Mouse (Mus musculus) layer of hippocampus, adult 2 months (tissue): ENCODE measurements around the gene Kcnk12. TPM values are rescaled to one million over a fixed set of nuclear protein-coding genes. Genes with fewer than 3 reads are reported as not detected.

Source experiments
- DNase-seq, 2 experiments: peaks; one replicate each; pipeline ENCODE4 v3.0.0; 2022; ENCODE audit warnings: low spot score in 2 of 2
- H3K27ac ChIP-seq: fragments of 200-600 bp; 2 replicates; pipeline ENCODE4 v1.8.1; 2022
- H3K4me3 ChIP-seq: fragments of 200-600 bp; 2 replicates; pipeline ENCODE4 v1.8.1; 2022; ENCODE audit warnings: mild to moderate bottlenecking
- CTCF ChIP-seq: fragments of 200-600 bp; conservative IDR thresholded peaks from 2 replicates; pipeline ENCODE4 v1.8.1; 2022; ENCODE audit warnings: antibody characterized with exemption, mild to moderate bottlenecking, moderate library complexity
- total RNA-seq, 2 experiments: library from RNA; stranded (reverse); gene quantifications; 2 replicates each; pipeline ENCODE4 v1.2.3; 2021

Kcnk12 gene
- total RNA-seq, 2 experiments from 2014 or later, result 22.8 to 23.2 TPM

DNA sequence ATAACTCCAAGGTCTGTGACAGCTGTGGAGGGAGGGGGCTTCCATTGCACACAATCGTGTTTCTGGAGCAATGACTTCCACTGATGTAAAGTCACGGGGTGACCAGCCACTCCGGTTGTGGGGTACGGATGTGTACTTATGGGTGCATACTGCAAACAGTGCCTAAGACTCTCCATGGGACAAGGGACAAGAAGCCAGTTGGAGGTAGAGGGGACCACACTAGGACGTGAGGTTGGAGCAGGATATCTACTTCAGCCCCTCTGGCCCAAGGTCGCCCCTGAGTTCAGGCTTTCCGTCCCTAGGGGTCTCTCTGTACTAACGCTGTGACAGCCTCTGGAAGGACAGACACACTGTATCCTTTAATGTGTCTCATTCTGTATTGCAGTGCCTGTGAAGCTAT, 63.3 kb downstream of the Kcnk12 start:
- H3K27ac ChIP-seq, result no peak overlapping the region
- no peak overlapping the region for H3K4me3 ChIP-seq
- no peak for TF ChIP-seq CTCF
- no peak for DNase-seq

DNA sequence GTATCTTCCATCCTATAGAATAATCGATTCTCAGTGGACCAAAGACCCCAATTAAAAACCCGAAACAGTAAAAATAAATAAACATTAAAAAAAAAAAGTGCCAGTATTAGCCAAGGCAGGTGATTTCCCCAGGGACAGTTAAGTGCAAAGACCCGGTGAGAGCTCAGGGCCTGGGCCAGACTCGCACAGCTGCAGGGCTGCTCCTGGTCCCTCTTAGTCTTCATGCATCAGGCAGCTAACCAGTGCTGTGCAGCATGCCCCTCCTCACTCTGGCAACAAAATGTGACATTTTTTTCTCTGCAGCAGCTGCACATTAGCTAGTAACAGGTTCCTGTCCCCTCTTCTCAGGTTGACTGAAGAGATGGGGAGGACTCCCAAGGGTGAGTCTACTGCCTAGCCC, 65.8 kb downstream of the Kcnk12 start:
- no peak for DNase-seq
- Histone ChIP-seq H3K27ac (no peak overlapping the region), H3K4me3 (no peak overlapping the region)
- TF ChIP-seq CTCF, result no peak

DNA sequence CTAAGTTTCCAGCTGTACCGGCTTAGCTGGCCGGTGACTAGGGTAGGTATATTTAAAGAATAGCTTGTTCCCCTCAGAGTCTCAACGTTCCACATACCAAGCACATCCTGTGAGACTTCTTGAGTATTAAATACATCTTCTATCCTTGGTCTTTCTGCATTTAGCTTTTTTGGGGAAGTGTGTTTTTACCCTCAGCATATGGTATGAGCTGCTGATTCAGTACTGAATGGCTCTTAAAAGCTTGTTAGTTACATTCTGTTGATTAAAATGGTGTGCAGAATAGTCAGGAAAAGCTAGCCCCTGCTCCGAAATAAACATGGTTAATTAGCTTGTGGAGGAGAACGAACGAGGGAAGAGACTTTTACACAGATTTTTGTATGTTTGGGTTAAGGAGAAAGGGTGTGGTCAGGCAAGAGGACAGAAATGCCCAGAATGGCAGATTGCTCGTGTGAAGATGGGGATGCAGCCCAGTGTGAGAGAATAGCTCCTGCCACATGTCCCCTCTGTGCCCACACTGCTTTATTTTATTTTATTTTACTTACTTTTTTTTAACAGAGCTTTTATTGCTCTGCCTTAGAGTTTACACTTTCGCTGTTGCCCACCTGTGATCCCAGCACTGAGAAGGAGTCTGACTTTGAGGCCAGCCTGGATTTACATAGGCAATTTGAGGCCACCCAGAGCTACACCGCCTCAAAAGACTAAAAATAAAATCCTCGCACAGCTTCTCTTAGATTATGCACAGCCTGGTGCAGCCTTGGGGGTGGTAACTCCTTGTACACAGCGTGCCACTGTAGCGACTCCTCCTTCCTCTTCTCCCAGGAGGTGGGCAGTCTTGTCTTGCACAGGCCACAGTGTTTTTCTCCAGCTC, 71.1 kb downstream of the Kcnk12 start:
- TF ChIP-seq CTCF, result no peak
- Histone ChIP-seq H3K27ac (peak overlapping the region; percentile 64), H3K4me3 (no peak overlapping the region)
- DNase-seq, result no peak

DNA sequence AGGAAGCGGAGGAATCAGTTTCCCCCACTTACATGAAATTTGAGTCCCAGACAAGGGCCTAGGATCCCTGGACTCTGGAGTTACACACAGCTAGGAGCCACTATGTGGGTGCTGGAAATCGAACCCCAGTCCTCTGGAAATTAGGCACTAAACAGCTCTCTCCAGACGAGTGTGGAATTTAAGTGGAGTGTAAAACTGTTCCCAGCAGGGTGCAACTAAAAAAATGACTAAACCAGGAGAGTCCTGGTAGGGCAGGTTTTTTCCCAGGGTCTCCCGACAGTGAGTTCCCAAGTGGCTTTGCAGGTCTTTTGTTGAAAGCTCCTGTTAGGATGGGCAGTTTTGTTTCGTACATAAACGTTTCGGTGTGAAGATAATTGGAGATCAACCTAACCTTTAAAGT, 73.1 kb downstream of the Kcnk12 start:
- Histone ChIP-seq H3K4me3 (no peak overlapping the region), H3K27ac (no peak overlapping the region)
- TF ChIP-seq CTCF, result no peak
- DNase-seq, result no peak

DNA sequence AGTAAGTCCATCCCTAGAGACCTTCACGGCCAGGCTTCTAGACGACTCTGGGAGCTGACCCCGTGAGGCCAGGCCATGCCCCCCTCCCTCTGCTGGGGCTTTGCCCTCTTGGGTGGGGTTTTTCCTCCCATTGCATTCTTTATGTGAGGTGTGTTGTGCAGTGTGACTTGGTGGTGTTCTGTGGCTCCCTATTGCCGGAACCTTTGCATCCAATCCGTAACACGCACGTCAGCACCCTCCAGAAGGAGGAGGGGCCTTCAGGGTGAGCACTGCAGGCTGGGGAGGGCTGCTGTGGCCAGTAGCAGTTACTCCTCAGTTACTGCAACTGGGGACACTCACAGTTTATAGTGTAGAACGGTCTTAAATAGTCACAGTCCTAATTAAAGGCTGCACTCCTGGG, 97.7 kb downstream of the Kcnk12 start:
- Histone ChIP-seq H3K27ac (no peak overlapping the region), H3K4me3 (no peak overlapping the region)
- DNase-seq, result no peak
- TF ChIP-seq CTCF, result no peak

DNA sequence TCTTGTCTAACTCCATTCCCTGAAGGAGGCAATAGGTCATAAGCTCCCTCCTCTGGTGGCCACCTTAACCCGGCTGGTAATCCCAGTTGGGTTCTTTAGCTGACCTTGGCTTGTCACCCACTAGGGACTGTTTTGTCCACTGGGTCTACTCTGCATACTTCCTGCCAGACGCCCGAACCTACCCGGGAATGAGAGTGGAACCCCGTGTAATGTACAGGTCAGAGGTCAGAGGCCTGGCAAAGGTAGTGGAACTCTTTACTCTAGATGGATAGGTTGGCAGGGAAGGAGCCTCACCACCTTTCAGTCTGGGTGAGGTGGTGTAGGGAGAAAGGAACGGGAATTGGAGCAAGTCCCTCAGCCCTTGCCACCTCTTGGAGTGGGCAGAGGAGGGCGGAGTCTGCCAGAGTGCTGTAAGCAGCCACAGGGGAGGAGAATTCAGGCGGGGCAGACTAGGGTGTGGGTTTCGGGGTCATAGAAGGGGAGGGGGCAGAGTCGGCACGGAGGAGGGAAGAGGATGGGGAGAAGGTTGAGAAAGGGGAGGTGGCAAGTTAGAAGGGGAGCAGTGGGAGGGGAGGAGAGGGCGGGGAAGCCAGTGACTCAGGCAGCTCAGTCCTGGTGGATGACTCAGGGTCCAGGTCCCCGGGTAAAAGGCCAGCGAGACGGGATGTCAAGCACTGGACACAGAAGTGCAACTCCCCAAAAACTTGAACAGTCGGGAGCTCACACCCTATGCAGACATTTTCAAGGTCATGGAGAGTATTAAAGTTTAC, 98.6 kb downstream of the Kcnk12 start:
- DNase-seq, result no peak
- no peak overlapping the region for H3K27ac ChIP-seq
- TF ChIP-seq CTCF, result no peak

DNA sequence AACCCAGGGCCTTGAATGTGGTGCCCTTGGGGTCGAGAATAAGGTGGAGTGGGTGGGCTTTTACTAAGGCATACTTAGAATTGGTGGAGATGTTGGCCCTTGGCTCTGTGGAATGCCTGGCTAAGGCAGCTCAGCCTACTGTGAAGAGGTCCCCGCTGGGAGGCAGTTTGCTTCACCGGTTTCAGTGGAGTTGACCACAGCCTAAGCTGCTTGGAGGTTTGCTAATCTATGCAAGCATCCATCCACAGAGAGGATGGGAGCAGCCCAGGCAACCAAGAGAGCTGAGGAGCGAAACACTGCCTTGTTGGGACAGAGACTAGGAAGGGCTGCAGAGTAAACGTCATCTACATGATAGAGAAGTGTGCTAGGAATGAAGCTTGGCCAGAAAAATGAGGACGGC, 101.0 kb downstream of the Kcnk12 start:
- H3K4me3 ChIP-seq, result no peak overlapping the region
- no peak for TF ChIP-seq CTCF
- no peak overlapping the region for H3K27ac ChIP-seq
- DNase-seq, result no peak

More for the DNA sequence above, 98.6 kb downstream of the Kcnk12 start:
- no peak overlapping the region for H3K4me3 ChIP-seq

DNA sequence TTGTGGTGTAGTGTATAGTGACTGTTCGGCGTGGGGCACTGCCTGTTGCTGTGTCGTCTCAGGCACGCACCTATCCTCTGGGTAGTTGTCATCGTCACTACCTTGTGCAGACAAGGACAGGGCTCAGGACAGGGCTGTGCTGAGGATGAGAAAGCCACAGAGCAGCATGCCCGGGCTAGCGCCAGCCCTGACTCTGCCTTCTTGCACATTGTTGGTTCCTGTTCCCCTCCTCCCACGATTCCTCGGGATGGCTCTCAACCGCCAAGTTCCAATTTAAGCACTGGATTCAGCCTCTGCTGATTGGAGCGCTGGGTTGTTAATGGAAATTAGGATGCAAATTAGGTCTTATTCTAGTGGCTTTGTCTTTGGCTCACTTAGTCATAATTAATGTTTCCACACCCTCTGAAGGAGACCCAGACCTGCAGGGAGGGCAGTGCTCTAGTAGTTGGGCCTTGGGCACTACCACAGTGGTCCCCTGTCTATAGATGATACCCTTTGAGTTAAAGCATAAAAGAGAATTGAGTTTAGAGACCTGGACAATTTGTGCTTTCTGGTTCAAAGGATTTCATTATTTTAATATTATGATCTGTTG, 101.8 kb downstream of the Kcnk12 start:
- Histone ChIP-seq H3K27ac (no peak overlapping the region), H3K4me3 (no peak overlapping the region)
- TF ChIP-seq CTCF, result no peak
- no peak for DNase-seq

Other genes with a start within 250 kb of the Kcnk12 start
- gene Epcam, start 162.0 kb downstream of the Kcnk12 start, total RNA-seq, result under 1 TPM; 0.27 to 0.46 TPM
- gene Msh2, start 125.7 kb downstream of the Kcnk12 start, total RNA-seq, result 10 to 100 TPM; 40.2 to 41.2 TPM
- gene Rpl36-ps4, start 123.0 kb upstream of the Kcnk12 start, total RNA-seq, result not detected
- 10 to 100 TPM; 13.5 to 16.4 TPM for gene Msh6, start 177.1 kb upstream of the Kcnk12 start, total RNA-seq